18 mouse cellular contexts compared by ENCODE assay signal in the genomic region with DNA sequence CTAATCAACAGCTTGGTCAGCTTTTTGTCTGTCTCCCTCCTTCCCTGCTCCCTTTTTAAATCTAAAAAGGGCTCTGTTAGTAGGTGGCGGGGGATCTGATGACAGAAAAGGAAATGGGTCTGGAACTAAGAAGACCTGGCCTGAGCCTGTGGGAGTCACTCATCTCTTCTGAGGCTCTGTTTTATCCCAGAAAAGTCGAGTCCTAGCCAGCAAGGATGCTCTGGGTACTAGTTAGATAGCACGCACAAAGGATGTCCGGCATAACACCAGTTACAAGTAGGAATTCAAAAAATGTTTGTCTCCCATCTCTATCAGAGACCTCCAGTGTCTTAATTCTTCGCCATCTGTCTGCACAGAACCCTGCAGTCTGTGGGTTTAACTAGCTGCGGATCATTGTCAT. TPM values are rescaled to one million over a fixed set of nuclear protein-coding genes. Genes with fewer than 3 reads are reported as not detected.
"Had no signal": no experiment of that assay in that cellular context is flagged by ENCODE, and none has a peak within 500 bp of the region (broad histone marks: within the 10 kb centered on the region; RNA-seq: fewer than 3 reads in every experiment).

No protein-coding gene starts in this region.

- H3K27ac ChIP-seq: neural tube, embryonic 15.5 days; stomach, embryonic 15.5 days; stomach, postnatal 0 days had no signal

- H3K9ac ChIP-seq: neural tube, embryonic 15.5 days; stomach, embryonic 15.5 days had no signal

- H3K4me1 ChIP-seq: stomach, embryonic 15.5 days had no signal

- H3K36me3 ChIP-seq: neural tube, embryonic 15.5 days; stomach, embryonic 15.5 days had no signal

- H3K4me3 ChIP-seq: neural tube, embryonic 15.5 days; stomach, embryonic 15.5 days had no signal

- DNase-seq: retina, postnatal 1 day; right cerebral cortex, adult 18-20 months; right cerebral cortex, postnatal 14 days; right cerebral cortex, postnatal 25 days; right cerebral cortex, postnatal 4 days; spleen, adult 18-20 months; thymus, adult 18-20 months; thymus, adult 2 months; thymus, postnatal 14 days; thymus, postnatal 25 days; thymus, postnatal 36 days; thymus, postnatal 4 days had no signal

- H3K9me3 ChIP-seq: neural tube, embryonic 15.5 days; stomach, embryonic 15.5 days had no signal

- H3K27me3 ChIP-seq: neural tube, embryonic 15.5 days; stomach, embryonic 15.5 days had no signal

RNA-seq across cellular contexts. Expression of a gene that starts 12.8 kb away (rescaled TPM):
- total RNA-seq: neutrophil, adult 5-6 weeks had no signal
- polyA plus RNA-seq: small intestine, adult 2 months; spleen, adult 2 months; stomach, postnatal 0 days; thymus, adult 2 months had no signal
